Mouse (Mus musculus) forebrain, embryonic 10.5 days (tissue): ENCODE results near the gene Hormad2. TPM values are rescaled to one million over a fixed set of nuclear protein-coding genes. Genes with fewer than 3 reads are reported as not detected.

ENCODE experiments used
- DNase-seq: peaks from one replicate; pipeline ENCODE4 v3.0.0-alpha.2; 2017; ENCODE audit warnings: low spot score; ENCODE audit errors: extremely low spot score
- H3K27ac ChIP-seq: fragments of 300-500 bp; sonication (generic); 2 replicates; pipeline ENCODE4 v1.5.1; 2016; ENCODE audit warnings: mild to moderate bottlenecking
- H3K27me3 ChIP-seq: fragments of 300-500 bp; sonication (generic); 2 replicates; pipeline ENCODE4 v1.6.1; 2016; ENCODE audit warnings: mild to moderate bottlenecking; ENCODE audit not compliant: poor library complexity, severe bottlenecking
- H3K36me3 ChIP-seq: fragments of 300-500 bp; sonication (generic); replicated peaks from 2 replicates; pipeline ENCODE4 v1.6.1; 2016; ENCODE audit warnings: mild to moderate bottlenecking, moderate library complexity
- H3K4me1 ChIP-seq: fragments of 300-500 bp; sonication (generic); 2 replicates; pipeline ENCODE4 v1.6.1; 2016
- H3K4me3 ChIP-seq: fragments of 300-500 bp; sonication (generic); 2 replicates; pipeline ENCODE4 v1.5.1; 2016; ENCODE audit warnings: mild to moderate bottlenecking, moderate library complexity
- H3K9me3 ChIP-seq: fragments of 300-500 bp; sonication (generic); 2 replicates; pipeline ENCODE4 v1.6.1; 2016; ENCODE audit warnings: mild to moderate bottlenecking, moderate library complexity
- WGBS: fragments of 180-500 bp; shearing (Covaris S2); methylation state at CpG from one replicate; pipeline ENCODE4 v1.1.7; 2016; 5-methylcytosine and 5-hydroxymethylcytosine counted together
- polyA plus RNA-seq: library from polyadenylated mRNA; unstranded; fragments of >200 nt; fragmentation: Nextera tagmentation; extraction: Ambion mirVana; gene quantifications from 2 replicates; pipeline ENCODE4 v1.2.1, GENCODE M21; 2016

Hormad2 gene
- polyA plus RNA-seq = 0.33 TPM in 1 of 2 replicates, not detected in the other

GRCm38 (mm10) chr11:4440978-4441377 is at the start of gene Hormad2:
TSS of gene Hormad2 (minus strand) at chr11:4441105.
- H3K4me1 ChIP-seq = peaks cover 6% of the 10 kb centered on the region
- no peaks in the 10 kb centered on the region for H3K27me3 ChIP-seq
- DNase-seq = no peak
- no peaks in the 10 kb centered on the region for H3K36me3 ChIP-seq
- peak within 1 kb of the TSS; percentile 44 for H3K27ac ChIP-seq
- WGBS = 53% methylated on average over 19 of the region's 19 CpGs
- no peak within 1 kb of the TSS for H3K4me3 ChIP-seq
- no peaks in the 10 kb centered on the region for H3K9me3 ChIP-seq

- Histone ChIP-seq H3K36me3 (peaks cover 99% of the 10 kb centered on the region), H3K27me3 (no peaks in the 10 kb centered on the region), H3K27ac (no peak overlapping the region), H3K4me1 (no peaks in the 10 kb centered on the region), H3K4me3 (no peak overlapping the region), H3K9me3 (no peaks in the 10 kb centered on the region)
- WGBS = 93% methylated on average over 4 of the region's 4 CpGs
- DNase-seq = no peak
These were observed 48.3 kb upstream of the Hormad2 start for GRCm38 (mm10) chr11:4489207-4489606.

GRCm38 (mm10) chr11:4488798-4489197 is 47.9 kb upstream of the Hormad2 start:
- peaks cover 99% of the 10 kb centered on the region for H3K36me3 ChIP-seq
- 96% methylated on average over 2 of the region's 2 CpGs for WGBS

GRCm38 (mm10) chr11:4488367-4488766 is 47.5 kb upstream of the Hormad2 start:
- Histone ChIP-seq H3K4me3 (no peak overlapping the region), H3K36me3 (peaks cover 99% of the 10 kb centered on the region), H3K27me3 (no peaks in the 10 kb centered on the region), H3K9me3 (no peaks in the 10 kb centered on the region), H3K4me1 (no peaks in the 10 kb centered on the region), H3K27ac (no peak overlapping the region)
- 96% methylated on average over 13 of the region's 13 CpGs for whole genome bisulfite sequencing
- no peak for DNase-seq

More at GRCm38 (mm10) chr11:4488798-4489197, 47.9 kb upstream of the Hormad2 start:
- H3K4me3 ChIP-seq = no peak overlapping the region
- DNase-seq = no peak
- no peak overlapping the region for H3K27ac ChIP-seq
- H3K4me1 ChIP-seq = no peaks in the 10 kb centered on the region
- no peaks in the 10 kb centered on the region for H3K9me3 ChIP-seq
- H3K27me3 ChIP-seq = no peaks in the 10 kb centered on the region

GRCm38 (mm10) chr11:4487401-4487965 is 46.6 kb upstream of the Hormad2 start:
- 93% methylated on average over 8 of the region's 8 CpGs for WGBS
- Histone ChIP-seq H3K27ac (no peak overlapping the region), H3K27me3 (no peaks in the 10 kb centered on the region), H3K4me3 (no peak overlapping the region), H3K4me1 (0 out of 2 replicates have a peak, but pooled peaks cover 6% of the 10 kb centered on the region), H3K9me3 (no peaks in the 10 kb centered on the region), H3K36me3 (peaks cover 99% of the 10 kb centered on the region)
- no peak for DNase-seq

- H3K36me3 ChIP-seq = peaks cover 99% of the 10 kb centered on the region
These were observed 43.6 kb upstream of the Hormad2 start for GRCm38 (mm10) chr11:4484541-4484940.

GRCm38 (mm10) chr11:4482641-4483040 is 41.7 kb upstream of the Hormad2 start:
- H3K4me3 ChIP-seq = no peak overlapping the region
- no peaks in the 10 kb centered on the region for H3K9me3 ChIP-seq
- no peak overlapping the region for H3K27ac ChIP-seq
- peaks cover 88% of the 10 kb centered on the region for H3K36me3 ChIP-seq
- 90% methylated on average over 5 of the region's 5 CpGs for WGBS
- H3K27me3 ChIP-seq = no peaks in the 10 kb centered on the region
- 0 out of 2 replicates have a peak, but pooled peaks cover 6% of the 10 kb centered on the region for H3K4me1 ChIP-seq
- DNase-seq = no peak

More at GRCm38 (mm10) chr11:4484541-4484940, 43.6 kb upstream of the Hormad2 start:
- H3K27ac ChIP-seq = no peak overlapping the region
- H3K9me3 ChIP-seq = no peaks in the 10 kb centered on the region
- no peak overlapping the region for H3K4me3 ChIP-seq
- DNase-seq = no peak
- H3K4me1 ChIP-seq = 0 out of 2 replicates have a peak, but pooled peaks cover 6% of the 10 kb centered on the region
- H3K27me3 ChIP-seq = no peaks in the 10 kb centered on the region
- WGBS = 96% methylated on average over 5 of the region's 5 CpGs

GRCm38 (mm10) chr11:4476184-4476697 is 35.3 kb upstream of the Hormad2 start:
- Histone ChIP-seq H3K27ac (no peak overlapping the region), H3K27me3 (no peaks in the 10 kb centered on the region), H3K4me1 (0 out of 2 replicates have a peak, but pooled peaks cover 10% of the 10 kb centered on the region), H3K9me3 (no peaks in the 10 kb centered on the region), H3K4me3 (no peak overlapping the region), H3K36me3 (peaks cover 25% of the 10 kb centered on the region)
- 93% methylated on average over 4 of the region's 4 CpGs for WGBS
- DNase-seq = no peak

GRCm38 (mm10) chr11:4472464-4473179 is 31.7 kb upstream of the Hormad2 start:
- H3K4me3 ChIP-seq = no peak overlapping the region
- no peaks in the 10 kb centered on the region for H3K9me3 ChIP-seq
- 87% methylated on average over 7 of the region's 7 CpGs for WGBS
- H3K36me3 ChIP-seq = no peaks in the 10 kb centered on the region
- H3K27ac ChIP-seq = no peak overlapping the region
- H3K4me1 ChIP-seq = 0 out of 2 replicates have a peak, but pooled peaks cover 12% of the 10 kb centered on the region
- no peak for DNase-seq
- H3K27me3 ChIP-seq = no peaks in the 10 kb centered on the region

GRCm38 (mm10) chr11:4471734-4472133 is 30.8 kb upstream of the Hormad2 start:
- H3K4me1 ChIP-seq = 0 out of 2 replicates have a peak, but pooled peaks cover 12% of the 10 kb centered on the region
- H3K27me3 ChIP-seq = no peaks in the 10 kb centered on the region
- no peak overlapping the region for H3K27ac ChIP-seq
- H3K9me3 ChIP-seq = no peaks in the 10 kb centered on the region
- no peaks in the 10 kb centered on the region for H3K36me3 ChIP-seq
- 81% methylated on average over 5 of the region's 5 CpGs for WGBS
- no peak overlapping the region for H3K4me3 ChIP-seq
- no peak for DNase-seq

- Histone ChIP-seq H3K27ac (no peak overlapping the region), H3K27me3 (no peaks in the 10 kb centered on the region), H3K4me3 (no peak overlapping the region), H3K4me1 (peaks cover 15% of the 10 kb centered on the region), H3K36me3 (no peaks in the 10 kb centered on the region), H3K9me3 (no peaks in the 10 kb centered on the region)
- no peak for DNase-seq
These were observed 30.3 kb upstream of the Hormad2 start for GRCm38 (mm10) chr11:4471251-4471650.

GRCm38 (mm10) chr11:4469091-4469490 is 28.2 kb upstream of the Hormad2 start:
- Histone ChIP-seq H3K4me1 (peaks cover 22% of the 10 kb centered on the region), H3K9me3 (no peaks in the 10 kb centered on the region), H3K27ac (no peak overlapping the region), H3K4me3 (no peak overlapping the region), H3K27me3 (no peaks in the 10 kb centered on the region), H3K36me3 (no peaks in the 10 kb centered on the region)
- 58% methylated on average over 5 of the region's 5 CpGs for WGBS
- DNase-seq = no peak

GRCm38 (mm10) chr11:4467436-4467835 is 26.5 kb upstream of the Hormad2 start:
- DNase-seq = no peak
- Histone ChIP-seq H3K36me3 (no peaks in the 10 kb centered on the region), H3K27me3 (no peaks in the 10 kb centered on the region), H3K4me1 (peaks cover 26% of the 10 kb centered on the region), H3K9me3 (no peaks in the 10 kb centered on the region), H3K4me3 (no peak overlapping the region), H3K27ac (no peak overlapping the region)
- 87% methylated on average over 1 of the region's 1 CpGs for WGBS
